Mouse (Mus musculus) ES-E14 (cell line): Measurements from ENCODE around the gene Krt83. TPM values are rescaled to one million over a fixed set of nuclear protein-coding genes. Genes with fewer than 3 reads are reported as not detected.
A peak's percentile ranks its signal among the peaks of the same experiment; 100 is the strongest.

Experiments used
- DNase-seq: peaks from one replicate; pipeline ENCODE4 v3.0.0-alpha.2; 2013; ENCODE audit warnings: low read depth, low spot score
- H3K27ac ChIP-seq: 2 replicates; pipeline ENCODE4 v1.5.1; 2012; ENCODE audit warnings: low read depth, mild to moderate bottlenecking, low read length, moderate library complexity, mixed read lengths; ENCODE audit not compliant: poor library complexity, insufficient read depth, severe bottlenecking
- H3K36me3 ChIP-seq: 2 replicates; pipeline ENCODE4 v1.6.1; 2012; ENCODE audit warnings: mild to moderate bottlenecking, low read length, moderate library complexity, mixed read lengths; ENCODE audit not compliant: control insufficient read depth, poor library complexity, insufficient read depth, severe bottlenecking
- H3K4me1 ChIP-seq, 2 experiments: fragments of 150-350 bp in 1 of 2; sonication (generic) in 1 of 2; 2 replicates each; pipeline ENCODE4 v1.6.1; 2012; ENCODE audit warnings: low read length in 2 of 2, mild to moderate bottlenecking in 1 of 2, mixed read lengths in 1 of 2; ENCODE audit not compliant: control insufficient read depth in 2 of 2, insufficient read depth in 2 of 2, poor library complexity in 1 of 2
- H3K4me3 ChIP-seq, 2 experiments: fragments of 150-350 bp in 1 of 2; sonication (generic) in 1 of 2; 2 replicates each; pipeline ENCODE4 v1.5.1; 2012; ENCODE audit warnings: low read length in 2 of 2, low read depth in 1 of 2, mild to moderate bottlenecking in 1 of 2, mixed read lengths in 1 of 2; ENCODE audit not compliant: insufficient read depth in 1 of 2, poor library complexity in 1 of 2, severe bottlenecking in 1 of 2
- H3K9ac ChIP-seq: 2 replicates; pipeline ENCODE4 v1.6.1; 2012; ENCODE audit warnings: low read depth, mild to moderate bottlenecking, low read length, mixed read lengths; ENCODE audit not compliant: poor library complexity, insufficient read depth, severe bottlenecking
- H3K9me3 ChIP-seq: fragments of 150-350 bp; sonication (generic); 2 replicates; pipeline ENCODE4 v1.6.1; 2012; ENCODE audit warnings: low read depth, mild to moderate bottlenecking, low read length; ENCODE audit not compliant: control insufficient read depth, insufficient read depth
- CHD2 ChIP-seq: IDR thresholded peaks from 2 replicates; pipeline ENCODE4 v1.6.1; 2014; ENCODE audit warnings: mild to moderate bottlenecking, low read depth, low read length, inconsistent platforms
- HCFC1 ChIP-seq: IDR thresholded peaks from 2 replicates; pipeline ENCODE4 v1.6.1; 2012; ENCODE audit warnings: low read length, inconsistent platforms, borderline replicate concordance; ENCODE audit not compliant: insufficient read depth
- MAFK ChIP-seq: IDR thresholded peaks from 2 replicates; pipeline ENCODE4 v1.6.1; 2014; ENCODE audit warnings: mild to moderate bottlenecking, low read depth, low read length, inconsistent platforms; ENCODE audit not compliant: insufficient read depth
- ZC3H11A ChIP-seq: IDR thresholded peaks from 2 replicates; pipeline ENCODE4 v1.6.1; 2012; ENCODE audit warnings: low read depth, mild to moderate bottlenecking, inconsistent platforms, low read length, borderline replicate concordance
- ZNF384 ChIP-seq: IDR thresholded peaks from 2 replicates; pipeline ENCODE4 v1.6.1; 2012; ENCODE audit warnings: low read depth, low read length, inconsistent platforms
- in situ Hi-C, 2 experiments: fragments of 600-800 bp; cut with MboI; formaldehyde crosslinking; loops; one replicate each; pipeline ENCODE4 v1.15.1; 2025; ENCODE audit warnings: low sequenced_read_pairs in 2 of 2, inconsistent platforms in 1 of 2; ENCODE audit not compliant: unreplicated experiment in 2 of 2
- total RNA-seq: library from RNA; depleted of rRNA; stranded (reverse); fragments of 300-350 nt; gene quantifications from 2 replicates; pipeline ENCODE4 v1.2.3, GENCODE M21; 2012; rRNA removed

Gene Krt83
- total RNA-seq, 1 experiment, result not detected

DNA sequence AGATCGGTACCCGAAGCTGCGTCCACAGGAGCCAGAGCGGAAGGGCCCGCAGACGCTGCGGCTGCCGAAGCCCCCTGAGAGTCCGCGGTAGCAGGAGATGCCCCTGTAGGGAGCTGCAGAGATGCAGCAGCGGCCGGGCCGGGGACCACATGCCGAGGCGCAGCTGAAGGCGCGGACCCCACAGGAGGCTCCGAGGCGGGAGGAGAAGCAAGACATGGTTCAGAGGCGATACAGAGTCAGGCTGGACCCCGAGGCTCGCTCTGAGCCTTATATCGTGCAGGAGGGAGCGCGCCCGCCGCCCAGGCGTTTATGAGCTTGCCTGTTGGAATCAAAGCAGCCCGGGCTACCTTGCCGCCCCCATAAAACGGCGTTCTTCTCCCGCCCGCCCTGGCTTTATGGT is 52.8 kb downstream of the Krt83 start, which contains the start of gene Krt87:
TSS of gene Krt87 (minus strand) at position 250 of the 400 bp plus-strand sequence.
- H3K36me3 ChIP-seq, result no peaks in the 10 kb centered on the region
- no peak for DNase-seq
- no peak for TF ChIP-seq CHD2
- TF ChIP-seq ZNF384, result no peak
- TF ChIP-seq MAFK, result no peak
- no peak for TF ChIP-seq ZC3H11A
- no peak for TF ChIP-seq HCFC1
- no peak within 1 kb of the TSS for H3K9ac ChIP-seq
- H3K9me3 ChIP-seq, result no peaks in the 10 kb centered on the region
- in situ Hi-C loops, result no loop called here
- H3K4me3 ChIP-seq, result peak within 1 kb of the TSS; percentile 26 to 60; a peak in 3 of 4 replicates
- H3K27ac ChIP-seq, result no peak within 1 kb of the TSS
- H3K4me1 ChIP-seq, result peaks cover 0 to 2% of the 10 kb centered on the region in 2 experiments; a peak in 1 of 4 replicates

DNA sequence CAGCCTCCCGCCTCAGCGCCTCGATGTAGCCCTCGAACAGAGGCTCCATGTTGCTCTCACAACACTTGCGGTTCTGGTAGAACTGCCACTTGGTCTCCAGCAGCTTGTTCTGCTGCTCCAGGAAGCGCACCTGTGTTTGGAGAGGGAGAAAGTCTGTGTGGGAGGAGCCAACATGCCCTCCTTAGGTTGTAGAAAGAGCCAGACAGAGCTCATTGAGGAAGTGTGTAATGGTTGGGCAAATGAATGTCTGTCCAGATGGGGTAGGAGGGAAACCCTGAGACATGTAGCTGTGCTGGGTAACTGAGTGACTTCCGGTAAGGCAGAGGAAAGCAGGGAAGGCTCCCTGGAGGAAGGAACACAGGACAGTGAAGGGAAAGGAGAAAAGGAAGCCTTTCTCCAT is 54.7 kb downstream of the Krt83 start:
- no peak for DNase-seq
- Histone ChIP-seq H3K9ac (no peak overlapping the region), H3K4me3 (no peak overlapping the region), H3K9me3 (no peaks in the 10 kb centered on the region), H3K36me3 (no peaks in the 10 kb centered on the region), H3K4me1 (peaks cover 0 to 2% of the 10 kb centered on the region in 2 experiments; a peak in 1 of 4 replicates), H3K27ac (no peak overlapping the region)
- in situ Hi-C loops, result no loop called here
- TF ChIP-seq CHD2, result no peak
- TF ChIP-seq MAFK, result no peak
- TF ChIP-seq ZC3H11A, result no peak
- no peak for TF ChIP-seq ZNF384
- no peak for TF ChIP-seq HCFC1

Other genes with a start within 250 kb of the Krt83 start
- 8.5 and 12.1 TPM in 2 replicates for gene Nr4a1, start 237.2 kb downstream of the Krt83 start, total RNA-seq
- gene Atg101, start 207.2 kb downstream of the Krt83 start, total RNA-seq, result 116 and 119 TPM in 2 replicates
- 0.22 and 0.32 TPM in 2 replicates for gene 6030408B16Rik, start 198.3 kb downstream of the Krt83 start, total RNA-seq
- gene Krt80, start 121.3 kb downstream of the Krt83 start, total RNA-seq, result 0.18 TPM in 1 of 2 replicates, not detected in the other
- 10.0 and 14.1 TPM in 2 replicates for gene Krt7, start 80.5 kb downstream of the Krt83 start, total RNA-seq
- gene Krt87, start 52.7 kb downstream of the Krt83 start, total RNA-seq, result not detected in 2 replicates
- not detected in 2 replicates for gene Krt88, start 43.8 kb downstream of the Krt83 start, total RNA-seq
- gene Krt81, start 27.8 kb downstream of the Krt83 start, total RNA-seq, result not detected in 2 replicates
- gene Krt86, start 18.0 kb downstream of the Krt83 start, total RNA-seq, result not detected in 2 replicates
- not detected in 2 replicates for gene Gm49425, start 25.7 kb upstream of the Krt83 start, total RNA-seq
- gene Krt84, start 41.3 kb upstream of the Krt83 start, total RNA-seq, result not detected in 2 replicates
- not detected in 2 replicates for gene Krt82, start 59.2 kb upstream of the Krt83 start, total RNA-seq
- gene Krt90, start 71.4 kb upstream of the Krt83 start, total RNA-seq, result 0.27 TPM in 1 of 2 replicates, not detected in the other
- gene Krt75, start 82.4 kb upstream of the Krt83 start, total RNA-seq, result 0.04 TPM in 1 of 2 replicates, not detected in the other
- not detected in 2 replicates for gene Gm5414, start 136.7 kb upstream of the Krt83 start, total RNA-seq
- gene Gm5478, start 155.9 kb upstream of the Krt83 start, total RNA-seq, result not detected in 2 replicates
- gene Krt6b, start 188.8 kb upstream of the Krt83 start, total RNA-seq, result not detected in 2 replicates
- 0.22 TPM in 1 of 2 replicates, not detected in the other for gene Krt6a, start 202.8 kb upstream of the Krt83 start, total RNA-seq
- 0.11 and 0.31 TPM in 2 replicates for gene Krt5, start 221.4 kb upstream of the Krt83 start, total RNA-seq